Mouse (Mus musculus): ENCODE data around the gene Trcg1. TPM values are rescaled to one million over a fixed set of nuclear protein-coding genes. Genes with fewer than 3 reads are reported as not detected.

Trcg1 gene
- polyA plus RNA-seq, 1 experiment from 2014 or later, result not detected

- Histone ChIP-seq H3K27me3 (no peaks in the 10 kb centered on the region), H3K9me3 (no peaks in the 10 kb centered on the region), H3K27ac (no peak overlapping the region), H3K4me3 (no peak overlapping the region), H3K9ac (no peak overlapping the region), H3K36me3 (no peaks in the 10 kb centered on the region), H3K4me2 (no peak overlapping the region), H3K4me1 (no peaks in the 10 kb centered on the region)
- WGBS, result 81% methylated on average over 5 of the region's 5 CpGs
- no peak for ATAC-seq (ENCODE audit: insufficient number of reproducible peaks, low FRiP score, low TSS enrichment, low read depth)
These were observed 1.3 kb downstream of the Trcg1 start for GRCm38 (mm10) chr9:57237705-57238104.

GRCm38 (mm10) chr9:57238220-57238619 lies 1.9 kb downstream of the Trcg1 start:
- ATAC-seq (ENCODE audit: insufficient number of reproducible peaks, low FRiP score, low TSS enrichment, low read depth), result no peak
- Histone ChIP-seq H3K9ac (no peak overlapping the region), H3K36me3 (no peaks in the 10 kb centered on the region), H3K4me1 (no peaks in the 10 kb centered on the region), H3K27me3 (no peaks in the 10 kb centered on the region), H3K9me3 (no peaks in the 10 kb centered on the region), H3K4me2 (no peak overlapping the region), H3K27ac (no peak overlapping the region), H3K4me3 (no peak overlapping the region)
- 87% methylated on average over 2 of the region's 2 CpGs for WGBS

- H3K9me3 ChIP-seq, result no peaks in the 10 kb centered on the region
- no peaks in the 10 kb centered on the region for H3K27me3 ChIP-seq
- no peak overlapping the region for H3K4me2 ChIP-seq
- no peak overlapping the region for H3K9ac ChIP-seq
- 81% methylated on average over 5 of the region's 5 CpGs for WGBS
- no peak overlapping the region for H3K27ac ChIP-seq
- no peak for ATAC-seq (ENCODE audit: insufficient number of reproducible peaks, low FRiP score, low TSS enrichment, low read depth)
- no peak overlapping the region for H3K4me3 ChIP-seq
- no peaks in the 10 kb centered on the region for H3K36me3 ChIP-seq
- no peaks in the 10 kb centered on the region for H3K4me1 ChIP-seq
These were observed 4.8 kb downstream of the Trcg1 start for GRCm38 (mm10) chr9:57241111-57241510.

GRCm38 (mm10) chr9:57242916-57243315 lies 6.6 kb downstream of the Trcg1 start:
- no peak for ATAC-seq (ENCODE audit: insufficient number of reproducible peaks, low FRiP score, low TSS enrichment, low read depth)
- 41% methylated on average over 5 of the region's 5 CpGs for WGBS
- H3K27ac ChIP-seq, result no peak overlapping the region
- no peak overlapping the region for H3K4me3 ChIP-seq
- H3K27me3 ChIP-seq, result no peaks in the 10 kb centered on the region
- H3K4me2 ChIP-seq, result no peak overlapping the region
- H3K36me3 ChIP-seq, result no peaks in the 10 kb centered on the region
- H3K4me1 ChIP-seq, result no peaks in the 10 kb centered on the region
- H3K9me3 ChIP-seq, result no peaks in the 10 kb centered on the region
- no peak overlapping the region for H3K9ac ChIP-seq

GRCm38 (mm10) chr9:57244106-57244685 lies 7.8 kb downstream of the Trcg1 start:
- Histone ChIP-seq H3K9ac (no peak overlapping the region), H3K27ac (no peak overlapping the region), H3K4me3 (no peak overlapping the region), H3K4me2 (no peak overlapping the region), H3K9me3 (no peaks in the 10 kb centered on the region), H3K36me3 (no peaks in the 10 kb centered on the region), H3K27me3 (no peaks in the 10 kb centered on the region), H3K4me1 (no peaks in the 10 kb centered on the region)
- WGBS, result 28% methylated on average over 7 of the region's 7 CpGs
- no peak for ATAC-seq (ENCODE audit: insufficient number of reproducible peaks, low FRiP score, low TSS enrichment, low read depth)

GRCm38 (mm10) chr9:57246482-57246881 lies 10.1 kb downstream of the Trcg1 start:
- no peak overlapping the region for H3K9ac ChIP-seq
- H3K9me3 ChIP-seq, result no peaks in the 10 kb centered on the region
- WGBS, result 91% methylated on average over 5 of the region's 5 CpGs
- H3K4me3 ChIP-seq, result no peak overlapping the region
- H3K4me2 ChIP-seq, result no peak overlapping the region
- no peaks in the 10 kb centered on the region for H3K27me3 ChIP-seq
- H3K36me3 ChIP-seq, result peaks cover 8% of the 10 kb centered on the region; the same call in 1 of the 2 replicates
- ATAC-seq (ENCODE audit: insufficient number of reproducible peaks, low FRiP score, low TSS enrichment, low read depth), result no peak
- no peak overlapping the region for H3K27ac ChIP-seq
- H3K4me1 ChIP-seq, result 0 out of 2 replicates have a peak, but pooled peaks cover 5% of the 10 kb centered on the region

- H3K27ac ChIP-seq, result no peak overlapping the region
- no peak overlapping the region for H3K4me3 ChIP-seq
- H3K9me3 ChIP-seq, result no peaks in the 10 kb centered on the region
- no peaks in the 10 kb centered on the region for H3K27me3 ChIP-seq
- H3K4me2 ChIP-seq, result no peak overlapping the region
- H3K9ac ChIP-seq, result no peak overlapping the region
- no peak for ATAC-seq (ENCODE audit: insufficient number of reproducible peaks, low FRiP score, low TSS enrichment, low read depth)
- H3K36me3 ChIP-seq, result peaks cover 15% of the 10 kb centered on the region
- 0 out of 2 replicates have a peak, but pooled peaks cover 5% of the 10 kb centered on the region for H3K4me1 ChIP-seq
- WGBS, result 54% methylated on average over 8 of the region's 8 CpGs
These were observed 10.9 kb downstream of the Trcg1 start for GRCm38 (mm10) chr9:57247201-57247671.

- 76% methylated on average over 7 of the region's 7 CpGs for WGBS
- 0 out of 2 replicates have a peak, but pooled peaks cover 5% of the 10 kb centered on the region for H3K4me1 ChIP-seq
These were observed 11.9 kb downstream of the Trcg1 start for GRCm38 (mm10) chr9:57248030-57248942.

GRCm38 (mm10) chr9:57250026-57250425 lies 13.7 kb downstream of the Trcg1 start:
- H3K36me3 ChIP-seq, result peaks cover 43% of the 10 kb centered on the region
- H3K27ac ChIP-seq, result no peak overlapping the region
- no peak overlapping the region for H3K9ac ChIP-seq
- no peak overlapping the region for H3K4me3 ChIP-seq
- no peaks in the 10 kb centered on the region for H3K27me3 ChIP-seq
- WGBS, result 89% methylated on average over 4 of the region's 4 CpGs
- ATAC-seq (ENCODE audit: insufficient number of reproducible peaks, low FRiP score, low TSS enrichment, low read depth), result no peak
- no peaks in the 10 kb centered on the region for H3K9me3 ChIP-seq
- H3K4me1 ChIP-seq, result 0 out of 2 replicates have a peak, but pooled peaks cover 5% of the 10 kb centered on the region
- no peak overlapping the region for H3K4me2 ChIP-seq

More at GRCm38 (mm10) chr9:57248030-57248942, 11.9 kb downstream of the Trcg1 start:
- no peak overlapping the region for H3K27ac ChIP-seq
- ATAC-seq (ENCODE audit: insufficient number of reproducible peaks, low FRiP score, low TSS enrichment, low read depth), result no peak
- H3K4me3 ChIP-seq, result no peak overlapping the region
- H3K9me3 ChIP-seq, result no peaks in the 10 kb centered on the region
- H3K9ac ChIP-seq, result no peak overlapping the region
- no peak overlapping the region for H3K4me2 ChIP-seq
- no peaks in the 10 kb centered on the region for H3K27me3 ChIP-seq
- peaks cover 26% of the 10 kb centered on the region for H3K36me3 ChIP-seq

- no peak overlapping the region for H3K27ac ChIP-seq
- H3K4me2 ChIP-seq, result no peak overlapping the region
- H3K4me3 ChIP-seq, result no peak overlapping the region
- H3K36me3 ChIP-seq, result peaks cover 54% of the 10 kb centered on the region
- 91% methylated on average over 2 of the region's 2 CpGs for WGBS
- H3K4me1 ChIP-seq, result 0 out of 2 replicates have a peak, but pooled peaks cover 5% of the 10 kb centered on the region
- no peak for ATAC-seq (ENCODE audit: insufficient number of reproducible peaks, low FRiP score, low TSS enrichment, low read depth)
- H3K27me3 ChIP-seq, result no peaks in the 10 kb centered on the region
- no peaks in the 10 kb centered on the region for H3K9me3 ChIP-seq
- H3K9ac ChIP-seq, result no peak overlapping the region
These were observed 14.8 kb downstream of the Trcg1 start for GRCm38 (mm10) chr9:57251139-57251538.

GRCm38 (mm10) chr9:57254061-57254460 lies 17.7 kb downstream of the Trcg1 start:
- Histone ChIP-seq H3K4me1 (0 out of 2 replicates have a peak, but pooled peaks cover 5% of the 10 kb centered on the region), H3K9ac (no peak overlapping the region), H3K4me3 (no peak overlapping the region), H3K4me2 (no peak overlapping the region), H3K27ac (no peak overlapping the region), H3K9me3 (no peaks in the 10 kb centered on the region), H3K27me3 (no peaks in the 10 kb centered on the region), H3K36me3 (peaks cover 83% of the 10 kb centered on the region)
- ATAC-seq (ENCODE audit: insufficient number of reproducible peaks, low FRiP score, low TSS enrichment, low read depth), result no peak
- 87% methylated on average over 7 of the region's 7 CpGs for whole genome bisulfite sequencing
